Mouse (Mus musculus): ENCODE results near the gene Frem2. TPM values are rescaled to one million over a fixed set of nuclear protein-coding genes. Genes with fewer than 3 reads are reported as not detected.

Gene Frem2
- polyA plus RNA-seq, 1 experiment from 2014 or later, result 4.9 TPM

GRCm38 (mm10) chr3:53674225-53674624 lies 17.1 kb upstream of the Frem2 start:
- no peak overlapping the region for H3K27ac ChIP-seq (replicated peaks; ENCODE audit: low read depth, low read length)
- DNase-seq (ENCODE audit: low spot score), result no peak

GRCm38 (mm10) chr3:53669736-53670135 lies 12.6 kb upstream of the Frem2 start:
- 81% methylated on average over 2 of the region's 2 CpGs for WGBS
- H3K9ac ChIP-seq (ENCODE audit: low read length), result no peak overlapping the region

More at GRCm38 (mm10) chr3:53674225-53674624, 17.1 kb upstream of the Frem2 start:
- no peak for ATAC-seq (ENCODE audit: insufficient number of reproducible peaks, low FRiP score, low TSS enrichment, low read depth)
- no peaks in the 10 kb centered on the region for H3K36me3 ChIP-seq (ENCODE audit: control insufficient read depth, insufficient read depth, low read length)
- H3K4me1 ChIP-seq (ENCODE audit: control insufficient read depth, insufficient read depth, low read length), result no peaks in the 10 kb centered on the region
- no peak overlapping the region for H3K9ac ChIP-seq (ENCODE audit: low read length)
- no peaks in the 10 kb centered on the region for H3K27me3 ChIP-seq (ENCODE audit: control insufficient read depth, insufficient read depth, low read length)
- 53% methylated on average over 1 of the region's 1 CpGs for WGBS
- no peaks in the 10 kb centered on the region for H3K9me3 ChIP-seq (ENCODE audit: control insufficient read depth, low read length)
- H3K4me3 ChIP-seq (ENCODE audit: low read depth, low read length), result no peak overlapping the region
- H3K4me2 ChIP-seq (ENCODE audit: low read depth, severe bottlenecking), result no peak overlapping the region

GRCm38 (mm10) chr3:53657744-53658534 lies 784 bp upstream of the Frem2 start:
- ATAC-seq (ENCODE audit: insufficient number of reproducible peaks, low FRiP score, low TSS enrichment, low read depth), result no peak
- no peaks in the 10 kb centered on the region for H3K36me3 ChIP-seq (ENCODE audit: control insufficient read depth, insufficient read depth, low read length)
- peak overlapping the region; percentile 100 for H3K4me2 ChIP-seq (ENCODE audit: low read depth, severe bottlenecking)
- WGBS, result under 1% methylated on average over 21 of the region's 21 CpGs
- peak; percentile 57 for DNase-seq (ENCODE audit: low spot score)
- peaks cover 16% of the 10 kb centered on the region for H3K27me3 ChIP-seq (ENCODE audit: control insufficient read depth, insufficient read depth, low read length)
- H3K27ac ChIP-seq (replicated peaks; ENCODE audit: low read depth, low read length), result no peak overlapping the region
- peak overlapping the region; percentile 44 for H3K4me3 ChIP-seq (ENCODE audit: low read depth, low read length)
- H3K9me3 ChIP-seq (ENCODE audit: control insufficient read depth, low read length), result peaks cover 3% of the 10 kb centered on the region; the same call in 1 of the 2 replicates
- H3K4me1 ChIP-seq (ENCODE audit: control insufficient read depth, insufficient read depth, low read length), result 0 out of 2 replicates have a peak, but pooled peaks cover 4% of the 10 kb centered on the region
- H3K9ac ChIP-seq (ENCODE audit: low read length), result no peak overlapping the region

More at GRCm38 (mm10) chr3:53669736-53670135, 12.6 kb upstream of the Frem2 start:
- DNase-seq (ENCODE audit: low spot score) (no peak), ATAC-seq (ENCODE audit: insufficient number of reproducible peaks, low FRiP score, low TSS enrichment, low read depth) (no peak)
- no peaks in the 10 kb centered on the region for H3K4me1 ChIP-seq (ENCODE audit: control insufficient read depth, insufficient read depth, low read length)
- H3K36me3 ChIP-seq (ENCODE audit: control insufficient read depth, insufficient read depth, low read length), result no peaks in the 10 kb centered on the region
- no peaks in the 10 kb centered on the region for H3K27me3 ChIP-seq (ENCODE audit: control insufficient read depth, insufficient read depth, low read length)
- H3K9me3 ChIP-seq (ENCODE audit: control insufficient read depth, low read length), result no peaks in the 10 kb centered on the region
- H3K27ac ChIP-seq (replicated peaks; ENCODE audit: low read depth, low read length), result no peak overlapping the region
- no peak overlapping the region for H3K4me2 ChIP-seq (ENCODE audit: low read depth, severe bottlenecking)
- H3K4me3 ChIP-seq (ENCODE audit: low read depth, low read length), result no peak overlapping the region

- Histone ChIP-seq H3K27me3 (ENCODE audit: control insufficient read depth, insufficient read depth, low read length) (peaks cover 16% of the 10 kb centered on the region), H3K4me2 (ENCODE audit: low read depth, severe bottlenecking) (peak overlapping the region; percentile 100), H3K4me1 (ENCODE audit: control insufficient read depth, insufficient read depth, low read length) (0 out of 2 replicates have a peak, but pooled peaks cover 4% of the 10 kb centered on the region), H3K9me3 (ENCODE audit: control insufficient read depth, low read length) (peaks cover 3% of the 10 kb centered on the region; the same call in 1 of the 2 replicates), H3K27ac (replicated peaks; ENCODE audit: low read depth, low read length) (no peak overlapping the region), H3K9ac (ENCODE audit: low read length) (peak overlapping the region; percentile 47), H3K36me3 (ENCODE audit: control insufficient read depth, insufficient read depth, low read length) (no peaks in the 10 kb centered on the region), H3K4me3 (ENCODE audit: low read depth, low read length) (peak overlapping the region; percentile 44)
- ATAC-seq (ENCODE audit: insufficient number of reproducible peaks, low FRiP score, low TSS enrichment, low read depth) (0 out of 2 replicates have a peak, but pooled peaks have one; percentile 45), DNase-seq (ENCODE audit: low spot score) (peak; percentile 49)
- WGBS, result 2% methylated on average over 42 of the region's 42 CpGs
Observed at GRCm38 (mm10) chr3:53656328-53656877, 752 bp downstream of the Frem2 start.

GRCm38 (mm10) chr3:53655343-53655742 lies 1.8 kb downstream of the Frem2 start:
- DNase-seq (ENCODE audit: low spot score) (no peak), ATAC-seq (ENCODE audit: insufficient number of reproducible peaks, low FRiP score, low TSS enrichment, low read depth) (no peak)
- Histone ChIP-seq H3K36me3 (ENCODE audit: control insufficient read depth, insufficient read depth, low read length) (no peaks in the 10 kb centered on the region), H3K27me3 (ENCODE audit: control insufficient read depth, insufficient read depth, low read length) (peaks cover 16% of the 10 kb centered on the region), H3K27ac (replicated peaks; ENCODE audit: low read depth, low read length) (no peak overlapping the region), H3K4me1 (ENCODE audit: control insufficient read depth, insufficient read depth, low read length) (0 out of 2 replicates have a peak, but pooled peaks cover 4% of the 10 kb centered on the region), H3K9ac (ENCODE audit: low read length) (no peak overlapping the region), H3K4me3 (ENCODE audit: low read depth, low read length) (no peak overlapping the region), H3K9me3 (ENCODE audit: control insufficient read depth, low read length) (peaks cover 3% of the 10 kb centered on the region; the same call in 1 of the 2 replicates), H3K4me2 (ENCODE audit: low read depth, severe bottlenecking) (no peak overlapping the region)
- WGBS, result 87% methylated on average over 13 of the region's 13 CpGs

GRCm38 (mm10) chr3:53650003-53650748 lies 7.0 kb downstream of the Frem2 start:
- Histone ChIP-seq H3K27me3 (ENCODE audit: control insufficient read depth, insufficient read depth, low read length) (peaks cover 4% of the 10 kb centered on the region), H3K4me1 (ENCODE audit: control insufficient read depth, insufficient read depth, low read length) (0 out of 2 replicates have a peak, but pooled peaks cover 2% of the 10 kb centered on the region), H3K9me3 (ENCODE audit: control insufficient read depth, low read length) (peaks cover 3% of the 10 kb centered on the region; the same call in 1 of the 2 replicates), H3K4me2 (ENCODE audit: low read depth, severe bottlenecking) (no peak overlapping the region), H3K36me3 (ENCODE audit: control insufficient read depth, insufficient read depth, low read length) (no peaks in the 10 kb centered on the region), H3K4me3 (ENCODE audit: low read depth, low read length) (no peak overlapping the region), H3K9ac (ENCODE audit: low read length) (no peak overlapping the region), H3K27ac (replicated peaks; ENCODE audit: low read depth, low read length) (no peak overlapping the region)
- DNase-seq (ENCODE audit: low spot score) (no peak), ATAC-seq (ENCODE audit: insufficient number of reproducible peaks, low FRiP score, low TSS enrichment, low read depth) (no peak)
- WGBS, result 10% methylated on average over 8 of the region's 8 CpGs

- Histone ChIP-seq H3K9me3 (ENCODE audit: control insufficient read depth, low read length) (peaks cover under 1% of the 10 kb centered on the region; the same call in 1 of the 2 replicates), H3K4me1 (ENCODE audit: control insufficient read depth, insufficient read depth, low read length) (0 out of 2 replicates have a peak, but pooled peaks cover 2% of the 10 kb centered on the region), H3K36me3 (ENCODE audit: control insufficient read depth, insufficient read depth, low read length) (no peaks in the 10 kb centered on the region), H3K27ac (replicated peaks; ENCODE audit: low read depth, low read length) (no peak overlapping the region), H3K4me2 (ENCODE audit: low read depth, severe bottlenecking) (no peak overlapping the region), H3K4me3 (ENCODE audit: low read depth, low read length) (no peak overlapping the region), H3K27me3 (ENCODE audit: control insufficient read depth, insufficient read depth, low read length) (no peaks in the 10 kb centered on the region), H3K9ac (ENCODE audit: low read length) (no peak overlapping the region)
- ATAC-seq (ENCODE audit: insufficient number of reproducible peaks, low FRiP score, low TSS enrichment, low read depth) (no peak), DNase-seq (ENCODE audit: low spot score) (no peak)
- WGBS, result 50% methylated on average over 4 of the region's 4 CpGs
Observed at GRCm38 (mm10) chr3:53649425-53649824, 7.7 kb downstream of the Frem2 start.

- ATAC-seq (ENCODE audit: insufficient number of reproducible peaks, low FRiP score, low TSS enrichment, low read depth), result no peak
- Histone ChIP-seq H3K4me3 (ENCODE audit: low read depth, low read length) (no peak overlapping the region), H3K27ac (replicated peaks; ENCODE audit: low read depth, low read length) (no peak overlapping the region)
Observed at GRCm38 (mm10) chr3:53648902-53649301, 8.3 kb downstream of the Frem2 start.

More at GRCm38 (mm10) chr3:53648902-53649301, 8.3 kb downstream of the Frem2 start:
- H3K9me3 ChIP-seq (ENCODE audit: control insufficient read depth, low read length), result no peaks in the 10 kb centered on the region
- H3K9ac ChIP-seq (ENCODE audit: low read length), result no peak overlapping the region
- 87% methylated on average over 4 of the region's 4 CpGs for WGBS
- H3K4me1 ChIP-seq (ENCODE audit: control insufficient read depth, insufficient read depth, low read length), result 0 out of 2 replicates have a peak, but pooled peaks cover 2% of the 10 kb centered on the region
- DNase-seq (ENCODE audit: low spot score), result no peak
- H3K36me3 ChIP-seq (ENCODE audit: control insufficient read depth, insufficient read depth, low read length), result no peaks in the 10 kb centered on the region
- no peak overlapping the region for H3K4me2 ChIP-seq (ENCODE audit: low read depth, severe bottlenecking)
- H3K27me3 ChIP-seq (ENCODE audit: control insufficient read depth, insufficient read depth, low read length), result no peaks in the 10 kb centered on the region

All from limb, embryonic 11.5 days (tissue).